Mouse (Mus musculus): ENCODE results near the gene Gtf3a. TPM values are rescaled to one million over a fixed set of nuclear protein-coding genes. Genes with fewer than 3 reads are reported as not detected.
"Not testable (repeated sequence)": the region's sequence is repeated elsewhere in the genome, so short reads cannot be mapped to it uniquely, and the experiment has no call there.

Gtf3a gene
- total RNA-seq (2022): 10 to 100 TPM; 26.2 to 31.3 (median 28.5) TPM

- peak; percentile 36 to 62 for DNase-seq (ENCODE audit: low spot score in 2 of 2)
Measured at GRCm38 (mm10) chr5:146948508-146949088, at the start of gene Gtf3a. Gene Gtf3a, plus strand, starts transcription at chr5:146948657.

- no peak for DNase-seq (ENCODE audit: low spot score in 2 of 2)
Measured at GRCm38 (mm10) chr5:146900331-146900730, 48.1 kb upstream of the Gtf3a start.

GRCm38 (mm10) chr5:146901501-146901900 lies 47.0 kb upstream of the Gtf3a start:
- no peak for DNase-seq (ENCODE audit: low spot score in 2 of 2)

DNA sequence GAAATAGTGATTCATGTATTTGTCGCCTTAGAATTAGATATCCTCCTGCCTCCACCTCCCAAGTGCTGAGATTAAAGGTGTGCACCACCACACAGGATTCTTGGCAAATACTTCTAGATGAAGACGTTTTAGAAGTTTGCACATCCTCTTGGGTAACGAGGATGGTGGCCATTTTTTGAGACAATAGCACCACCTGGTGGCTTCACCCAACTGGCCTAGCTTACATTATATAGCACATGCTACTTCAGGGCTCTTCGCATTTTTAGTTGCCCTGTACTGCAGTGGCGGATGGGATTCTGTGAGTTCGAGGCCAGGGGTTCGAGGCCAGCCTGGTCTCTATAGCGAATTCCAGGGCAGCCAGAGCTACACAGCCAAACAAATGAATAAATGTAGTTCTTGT lies 44.1 kb upstream of the Gtf3a start:
- DNase-seq (ENCODE audit: low spot score in 2 of 2): peak; percentile 41 to 46

- DNase-seq (ENCODE audit: low spot score in 2 of 2): peak; percentile 14 to 15
Measured at GRCm38 (mm10) chr5:146905486-146906172, 42.8 kb upstream of the Gtf3a start.

- no peak for DNase-seq (ENCODE audit: low spot score in 2 of 2)
Measured at GRCm38 (mm10) chr5:146907533-146907932, 40.9 kb upstream of the Gtf3a start.

- DNase-seq (ENCODE audit: low spot score in 2 of 2): no peak
Measured at GRCm38 (mm10) chr5:146908629-146909028, 39.8 kb upstream of the Gtf3a start.

DNA sequence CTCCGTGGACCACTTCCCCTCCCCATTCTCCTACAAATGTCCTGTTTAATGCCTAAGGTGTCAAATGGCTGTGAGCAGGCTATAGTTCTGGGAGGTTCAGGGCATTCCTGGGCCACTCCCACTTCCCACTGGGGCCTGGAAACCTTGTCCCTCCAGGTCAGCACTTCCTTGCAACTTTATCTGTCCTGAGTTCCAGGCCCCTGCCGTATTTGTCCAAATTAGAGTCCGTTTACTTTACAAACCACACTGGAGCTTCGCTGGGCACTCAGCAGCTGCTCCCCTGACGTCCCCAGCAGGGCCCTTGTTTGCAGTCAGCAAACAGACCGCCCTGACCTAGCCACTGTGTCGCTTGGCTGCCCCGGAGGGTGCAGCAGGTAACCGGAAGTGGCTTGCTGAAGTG lies 36.3 kb upstream of the Gtf3a start:
- DNase-seq (ENCODE audit: low spot score in 2 of 2): no peak

- no peak for DNase-seq (ENCODE audit: low spot score in 2 of 2)
Measured at GRCm38 (mm10) chr5:146913355-146913754, 35.1 kb upstream of the Gtf3a start.

DNA sequence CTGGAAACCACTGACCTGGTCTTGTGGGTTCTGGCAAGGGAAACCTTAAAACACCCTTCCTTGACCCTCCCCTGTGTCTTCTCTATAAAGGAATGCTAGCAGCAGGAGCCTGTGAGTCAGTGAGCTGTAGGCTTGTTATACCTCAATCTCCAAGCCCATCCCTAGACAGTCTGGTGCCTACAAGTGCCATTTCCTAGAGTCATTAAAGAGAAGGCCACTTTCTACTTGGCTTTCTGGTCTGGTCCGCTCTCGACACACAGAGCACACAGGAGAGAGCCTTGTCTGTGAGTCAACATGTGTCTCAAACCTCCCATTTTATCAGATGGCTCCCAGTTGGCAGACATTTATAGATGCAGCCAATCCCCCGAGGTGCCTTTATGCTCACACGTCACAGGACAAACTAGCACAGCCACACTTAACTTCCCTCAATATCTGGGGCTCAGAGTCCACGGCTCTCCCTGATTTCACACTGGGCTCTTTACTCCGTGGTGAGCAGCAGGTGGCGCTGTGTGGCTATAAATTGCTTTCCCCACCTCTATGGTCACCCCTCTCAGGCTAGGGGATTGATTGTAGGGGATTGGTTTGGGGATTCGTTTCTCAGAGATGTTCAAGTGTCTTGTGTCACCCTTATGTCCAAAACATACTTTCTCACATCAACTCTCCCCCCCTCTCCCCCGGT lies 34.2 kb upstream of the Gtf3a start:
- DNase-seq (ENCODE audit: low spot score in 2 of 2): no peak

- DNase-seq (ENCODE audit: low spot score in 2 of 2): no peak
Measured at GRCm38 (mm10) chr5:146916273-146916672, 32.2 kb upstream of the Gtf3a start.

DNA sequence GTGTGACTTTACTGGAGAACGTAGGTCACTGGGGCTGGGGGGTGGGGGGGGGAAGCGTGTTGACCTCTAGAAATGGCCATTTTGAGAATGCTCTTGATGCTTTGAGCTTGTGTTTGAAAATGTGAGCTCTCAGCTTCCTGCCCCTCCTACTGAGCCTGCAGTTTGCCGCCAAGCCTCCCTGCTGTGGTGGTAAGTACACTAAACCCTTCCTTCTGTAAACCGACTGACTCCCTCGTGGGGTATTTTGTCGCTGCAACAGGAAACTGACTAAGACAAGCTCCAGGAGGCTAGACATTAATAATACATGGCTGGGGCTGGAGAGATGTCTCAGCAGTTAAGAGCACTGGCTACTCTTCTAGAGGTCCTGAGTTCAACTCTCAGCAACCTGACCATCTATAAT lies 31.7 kb upstream of the Gtf3a start:
- DNase-seq (ENCODE audit: low spot score in 2 of 2): no peak

- DNase-seq (ENCODE audit: low spot score in 2 of 2): not testable (repeated sequence)
Measured at GRCm38 (mm10) chr5:146917357-146917756, 31.1 kb upstream of the Gtf3a start.

DNA sequence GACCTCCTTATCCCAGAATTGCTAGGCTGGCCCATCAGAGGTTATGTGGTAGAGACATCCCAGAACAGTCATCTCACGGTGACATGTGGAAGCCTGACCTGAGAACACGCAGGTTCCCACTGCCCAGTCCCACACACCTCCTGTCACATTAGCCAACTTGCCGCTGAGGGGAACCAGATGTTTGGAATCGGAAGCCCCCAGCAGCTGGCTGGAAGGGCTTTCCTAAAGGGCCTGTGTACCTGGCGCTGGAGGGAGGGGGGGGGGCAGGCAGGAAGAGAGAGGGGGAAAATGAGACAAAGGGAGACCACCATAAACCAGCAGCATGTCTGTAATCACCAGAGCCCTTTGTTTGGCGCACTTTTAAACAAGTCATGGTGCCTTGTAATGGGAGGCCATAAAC lies 28.6 kb upstream of the Gtf3a start:
- DNase-seq (ENCODE audit: low spot score in 2 of 2): no peak

DNA sequence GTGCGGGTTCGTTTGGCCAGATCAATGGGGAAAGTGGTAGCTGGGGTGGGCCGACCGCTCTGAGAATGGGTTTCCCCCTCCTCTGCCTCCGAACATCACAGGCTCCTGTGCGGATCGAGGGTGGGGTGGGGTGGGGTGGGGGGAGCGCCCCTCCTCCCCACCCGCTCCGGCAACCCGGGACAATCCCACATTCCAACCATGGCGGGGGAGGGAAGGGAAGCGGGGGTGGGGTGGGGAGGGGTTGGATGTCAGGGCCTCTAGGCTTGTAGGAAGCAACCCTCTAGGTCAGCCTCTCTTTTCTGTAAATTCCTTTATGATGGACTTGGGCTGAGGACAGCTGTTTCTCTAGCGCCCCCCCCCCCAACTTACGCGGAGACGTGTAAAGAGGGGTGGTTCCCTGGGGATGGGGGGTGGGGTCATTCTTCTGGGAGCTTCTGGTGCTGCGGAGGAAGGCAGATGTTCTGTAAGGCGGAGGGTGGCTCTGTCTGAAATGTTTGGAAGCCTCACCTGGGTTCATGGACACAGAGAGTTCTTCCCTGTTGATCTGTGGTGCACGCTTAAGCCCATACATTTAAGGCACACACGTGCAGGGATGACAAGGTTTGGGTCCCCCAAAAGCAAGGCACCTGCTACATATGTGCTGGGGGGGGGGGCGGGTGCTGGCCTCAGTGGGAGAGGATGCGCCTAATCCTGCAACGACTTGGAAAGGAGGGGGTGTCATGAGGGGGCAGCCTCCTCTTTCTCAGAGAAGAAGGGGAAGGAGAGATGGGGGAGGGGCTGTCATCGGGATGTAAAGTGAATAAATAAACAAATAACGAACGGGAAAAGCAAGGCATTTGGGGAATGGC lies 27.9 kb upstream of the Gtf3a start:
- no peak for DNase-seq (ENCODE audit: low spot score in 2 of 2)

DNA sequence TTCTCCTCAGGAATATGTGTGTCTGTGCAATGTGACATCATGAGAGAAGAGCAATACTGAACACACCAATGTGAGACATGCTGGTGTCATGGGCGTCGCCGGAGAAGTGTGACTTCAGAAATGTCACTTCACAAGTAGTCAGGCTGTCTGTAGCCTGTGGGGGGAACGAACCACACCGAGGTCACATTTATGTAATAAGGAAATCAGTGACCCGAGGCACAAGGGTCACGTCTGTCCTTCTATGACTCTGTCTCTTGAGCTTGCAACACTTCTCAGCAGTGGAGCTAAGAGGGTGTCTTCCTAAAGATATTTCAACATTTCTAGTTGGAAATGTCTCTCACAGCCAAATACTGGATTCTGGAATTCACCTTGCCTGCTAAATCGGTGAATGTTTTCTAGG lies 27.2 kb upstream of the Gtf3a start:
- no peak for DNase-seq (ENCODE audit: low spot score in 2 of 2)

GRCm38 (mm10) chr5:146923547-146923946 lies 24.9 kb upstream of the Gtf3a start:
- no peak for DNase-seq (ENCODE audit: low spot score in 2 of 2)

- no peak for DNase-seq (ENCODE audit: low spot score in 2 of 2)
Measured at GRCm38 (mm10) chr5:146926673-146927072, 21.8 kb upstream of the Gtf3a start.

DNA sequence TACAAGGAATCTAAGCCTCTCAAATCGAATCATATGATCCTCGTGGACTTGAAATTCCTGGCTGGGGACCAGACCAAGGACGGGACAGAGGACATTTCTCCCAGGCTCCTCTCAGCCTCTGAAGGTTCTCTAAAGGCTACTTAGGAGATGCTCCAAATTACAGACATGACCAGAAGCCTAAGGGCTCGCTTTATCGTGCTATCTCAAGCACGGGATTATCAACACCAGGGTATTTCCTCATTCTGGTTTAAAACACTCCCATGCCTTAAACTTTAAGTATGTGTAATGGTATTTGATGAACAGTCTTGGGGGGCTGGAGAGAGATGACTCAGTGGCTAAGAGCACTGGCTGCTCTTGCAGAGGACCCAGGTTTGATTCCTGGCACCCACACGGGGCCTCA lies 17.0 kb upstream of the Gtf3a start:
- no peak for DNase-seq (ENCODE audit: low spot score in 2 of 2)

DNA sequence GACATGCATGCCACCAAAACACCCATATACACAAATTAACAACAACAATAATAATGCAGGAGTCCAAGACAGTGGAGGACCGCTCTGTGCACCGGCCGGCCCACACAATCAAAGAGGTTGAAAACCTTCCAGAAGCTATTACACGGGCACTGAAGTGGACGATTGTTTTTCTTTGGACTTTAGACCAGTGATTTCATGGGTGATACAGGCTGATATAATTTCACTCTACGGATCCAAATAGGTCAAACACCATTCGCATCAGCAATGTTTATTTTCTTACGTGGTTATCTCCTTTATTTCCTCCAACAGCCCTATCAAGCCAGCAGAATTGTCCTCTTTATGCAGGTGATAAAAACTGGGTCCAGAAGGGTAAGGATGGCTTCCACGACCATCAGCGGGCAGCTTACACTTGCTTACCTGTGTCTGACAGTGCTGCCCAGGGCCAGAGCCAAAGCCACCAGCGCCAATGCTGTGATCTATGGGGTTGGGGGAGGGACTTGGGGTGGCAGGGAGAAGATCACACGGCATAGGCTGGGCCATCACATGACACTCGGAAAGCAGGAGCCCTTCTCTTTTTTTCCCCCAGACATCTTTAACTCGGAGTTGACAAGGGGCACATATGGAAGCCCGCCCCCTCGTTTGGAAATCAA lies 16.4 kb upstream of the Gtf3a start:
- no peak for DNase-seq (ENCODE audit: low spot score in 2 of 2)

DNA sequence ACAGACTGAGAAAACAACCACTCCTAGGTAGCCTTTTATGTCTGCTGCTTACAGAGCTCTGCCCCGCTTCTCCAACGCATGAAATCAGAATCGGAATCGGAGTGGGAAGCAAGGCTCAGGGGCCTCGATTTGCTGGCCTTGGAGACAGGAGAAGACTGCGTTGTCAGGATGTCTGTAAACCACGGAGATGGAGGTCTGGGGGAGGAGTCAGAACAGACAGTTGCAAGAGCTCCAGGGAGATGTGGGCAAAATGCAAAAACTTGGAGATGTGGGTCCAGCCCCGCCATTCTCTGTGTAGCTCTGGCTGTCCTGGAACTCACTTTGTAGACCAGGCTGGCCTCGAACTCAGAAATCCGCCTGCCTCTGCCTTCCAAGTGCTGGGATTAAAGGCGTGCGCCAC lies 15.0 kb upstream of the Gtf3a start:
- DNase-seq (ENCODE audit: low spot score in 2 of 2): no peak
